Mouse (Mus musculus) ovary, postnatal 36 days (tissue): Measurements from ENCODE around the gene Stox1.
A peak's percentile ranks its signal among the peaks of the same experiment; 100 is the strongest.

Experiments
- DNase-seq: peaks from one replicate; pipeline ENCODE4 v3.0.0; 2022; ENCODE audit warnings: low spot score, mixed read lengths

Gene Stox1

DNA sequence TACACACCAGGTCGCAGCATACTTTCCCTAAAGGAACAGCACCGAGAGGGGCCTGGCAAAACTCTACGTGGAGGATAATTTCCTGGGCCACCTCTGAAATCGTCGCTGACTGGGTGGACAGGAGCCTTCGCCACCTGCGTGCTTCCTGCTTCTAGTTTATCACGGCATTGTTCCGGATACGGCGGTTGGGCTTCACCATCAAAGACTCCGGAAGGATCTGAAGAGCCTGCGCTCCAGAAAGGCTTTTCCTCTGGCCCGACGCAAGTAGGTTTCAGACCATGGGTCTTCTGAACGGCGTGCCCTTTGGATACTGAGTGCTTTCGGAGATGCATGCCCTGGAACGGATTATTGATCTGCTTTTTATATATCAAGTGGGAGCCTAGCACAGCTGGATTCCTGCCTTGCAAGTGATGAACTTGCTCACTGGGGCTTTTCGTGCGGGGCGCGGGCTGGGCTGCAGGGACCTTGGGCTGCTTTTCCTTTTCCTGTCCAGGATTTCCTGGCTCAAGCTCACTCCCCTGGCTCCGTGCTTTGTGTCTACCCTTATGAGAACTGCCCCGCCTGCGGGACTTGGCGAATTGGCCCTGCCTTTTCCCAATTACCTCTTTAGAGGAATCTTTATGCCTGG lies 60.9 kb downstream of the Stox1 start:
- DNase-seq: peak; percentile 35

DNA sequence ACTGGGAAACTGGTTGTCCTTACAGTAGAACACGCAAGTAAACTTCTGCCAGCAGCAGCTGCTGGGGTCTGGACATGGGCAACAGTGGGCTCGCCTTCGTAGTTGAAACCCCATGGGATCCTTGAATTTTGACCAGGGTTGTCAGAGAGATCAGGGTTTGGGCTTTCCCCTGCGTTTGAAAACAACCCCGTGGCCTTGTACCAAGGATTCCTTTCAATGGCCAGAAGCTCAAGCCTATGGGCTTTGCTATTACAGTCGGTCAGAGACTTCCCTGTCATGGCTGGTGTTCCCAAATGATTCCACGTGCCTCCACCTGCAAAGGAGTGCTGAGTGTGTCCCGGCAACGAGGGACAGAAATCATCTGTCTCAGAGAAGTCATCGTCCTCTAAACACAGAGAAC lies 61.8 kb downstream of the Stox1 start:
- no peak for DNase-seq

DNA sequence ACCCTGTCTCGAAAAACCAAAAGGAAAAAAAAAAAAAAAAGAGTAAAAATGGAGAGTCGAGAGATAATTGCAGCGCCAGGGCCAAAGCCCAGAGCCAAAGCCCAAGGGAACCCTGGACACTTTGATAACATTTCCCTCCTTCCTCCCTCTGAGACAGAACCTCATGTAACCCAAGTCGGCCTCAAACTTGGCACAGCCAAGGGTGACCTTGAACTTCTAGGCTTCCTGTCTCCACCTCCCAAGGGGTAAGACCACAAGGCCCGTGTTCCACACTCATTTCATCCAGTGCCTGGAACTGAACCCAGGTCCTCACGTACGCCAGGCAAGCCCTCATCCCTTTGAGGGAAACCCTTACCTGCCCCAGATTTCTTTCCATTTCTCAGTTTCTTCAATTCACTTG lies 69.2 kb downstream of the Stox1 start:
- no peak for DNase-seq

DNA sequence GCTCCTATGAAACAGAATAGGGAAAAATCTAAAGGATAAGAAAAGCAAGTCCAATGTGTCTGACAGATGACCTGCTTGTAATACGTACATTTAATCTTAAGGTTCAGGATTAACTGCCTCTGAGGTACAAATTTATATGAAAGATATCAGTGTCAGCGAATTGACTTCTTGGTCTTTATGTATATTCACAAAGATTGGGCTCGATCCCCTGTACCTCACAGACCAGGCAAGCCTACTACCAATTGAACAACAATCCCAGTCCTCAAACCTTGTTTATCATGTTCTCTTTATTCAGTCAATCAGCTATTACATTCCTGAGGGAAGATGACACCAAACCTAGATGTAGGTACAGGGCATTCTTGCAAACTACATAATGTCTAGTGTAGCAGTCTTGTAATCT lies 74.0 kb downstream of the Stox1 start:
- DNase-seq: no peak

DNA sequence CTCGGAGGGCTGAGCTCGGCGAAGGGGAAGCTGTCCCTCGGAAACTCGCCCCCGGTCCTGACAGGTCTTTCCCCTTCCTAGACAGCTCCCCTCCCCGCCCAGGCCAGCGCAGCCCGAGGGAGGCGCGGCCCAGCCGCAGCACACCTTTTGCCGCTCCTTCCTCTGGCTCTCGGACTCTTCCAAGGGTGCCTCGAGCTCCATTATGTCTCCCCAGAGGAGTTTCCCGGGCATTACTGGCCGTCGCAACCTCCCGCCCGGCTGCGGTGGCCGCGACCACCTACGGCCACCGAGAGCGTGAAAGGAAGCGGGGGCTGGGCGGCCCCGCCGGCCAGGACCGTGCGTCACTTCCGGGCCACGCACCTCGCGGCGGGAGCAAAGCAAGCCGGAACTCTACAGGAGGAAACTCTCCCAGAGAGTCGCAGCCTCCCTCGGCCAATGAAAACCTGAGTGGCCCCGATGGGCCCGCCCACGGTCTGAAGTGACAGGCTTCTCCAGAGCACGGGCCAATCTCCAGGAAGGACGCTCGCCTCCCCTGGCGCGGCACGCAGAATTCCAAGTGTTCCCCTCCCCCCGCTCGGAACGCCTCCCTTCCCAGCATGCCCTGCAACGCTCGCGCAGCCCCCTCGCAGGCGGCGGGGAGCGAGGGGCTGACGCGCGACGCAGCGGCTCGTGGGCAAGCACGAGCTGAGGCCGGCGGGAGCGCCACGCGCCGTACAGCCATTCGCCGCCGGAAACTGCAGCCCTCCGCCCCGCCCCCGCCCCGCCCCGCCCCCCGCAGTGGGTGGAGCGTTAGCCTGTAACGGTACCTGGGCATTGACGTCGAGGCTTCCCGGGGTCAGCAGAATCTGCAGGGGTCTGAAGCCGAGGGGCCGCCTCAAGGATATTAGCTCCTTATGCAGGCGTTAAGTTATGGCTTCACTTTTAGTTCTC lies 74.8 kb downstream of the Stox1 start, which contains the start of gene Ddx50:
TSS of gene Ddx50 (minus strand) at position 338 of the 930 bp plus-strand sequence.
- DNase-seq: peak; percentile 99

DNA sequence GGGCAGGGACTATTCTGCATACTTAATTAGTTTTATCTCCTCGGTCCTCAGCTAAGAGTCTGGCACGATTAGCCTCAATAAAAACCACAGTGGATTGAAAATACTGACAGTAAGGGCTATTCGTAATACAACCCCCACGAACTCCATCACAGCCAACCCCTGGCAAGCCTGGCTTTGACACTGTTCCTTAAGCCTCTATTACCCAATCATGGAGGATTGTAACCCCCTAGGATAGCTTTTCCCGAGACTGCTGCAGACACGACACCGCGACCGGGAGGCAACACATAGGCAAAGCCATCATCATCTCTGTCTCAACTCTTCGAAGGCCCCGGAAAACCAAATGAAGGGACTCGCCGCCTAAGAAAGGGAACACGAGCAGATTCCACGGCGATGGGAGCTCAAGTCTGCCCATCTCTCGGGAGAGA lies 75.6 kb downstream of the Stox1 start:
- DNase-seq: peak; percentile 23
